Mouse (Mus musculus): ENCODE measurements around the gene Gm26920. TPM values are rescaled to one million over a fixed set of nuclear protein-coding genes. Genes with fewer than 3 reads are reported as not detected.

Gm26920 gene
- polyA plus RNA-seq, 1 experiment = not detected

GRCm38 (mm10) chr7:30019543-30019942 lies 70.7 kb downstream of the Gm26920 start:
- no peak for TF ChIP-seq GATA1 (IDR thresholded peaks at IDR 0.05; ENCODE audit: low read length)

- no peak for TF ChIP-seq GATA1 (IDR thresholded peaks at IDR 0.05; ENCODE audit: low read length)
Observed at GRCm38 (mm10) chr7:30017226-30017625, 73.0 kb downstream of the Gm26920 start.

GRCm38 (mm10) chr7:30012956-30013363 lies 77.2 kb downstream of the Gm26920 start:
- no peak for TF ChIP-seq GATA1 (IDR thresholded peaks at IDR 0.05; ENCODE audit: low read length)

GRCm38 (mm10) chr7:30010551-30011195 lies 79.5 kb downstream of the Gm26920 start:
- TF ChIP-seq GATA1 (IDR thresholded peaks at IDR 0.05; ENCODE audit: low read length) = no peak

GRCm38 (mm10) chr7:30009321-30010085 lies 80.7 kb downstream of the Gm26920 start:
- TF ChIP-seq GATA1 (IDR thresholded peaks at IDR 0.05; ENCODE audit: low read length) = no peak

- no peak for TF ChIP-seq GATA1 (IDR thresholded peaks at IDR 0.05; ENCODE audit: low read length)
Observed at GRCm38 (mm10) chr7:30008020-30008690, 82.1 kb downstream of the Gm26920 start.

- TF ChIP-seq GATA1 (IDR thresholded peaks at IDR 0.05; ENCODE audit: low read length) = no peak
Observed at GRCm38 (mm10) chr7:30007601-30008000, 82.6 kb downstream of the Gm26920 start.

Other genes with a start within 250 kb of the Gm26920 start
- gene Zfp940, start 236.7 kb downstream of the Gm26920 start, polyA plus RNA-seq (2012) = 0.26 and 0.75 TPM in 2 replicates
- gene Zfp420, start 230.4 kb downstream of the Gm26920 start, polyA plus RNA-seq (2012) = 0.29 and 0.35 TPM in 2 replicates
- 0.35 and 0.40 TPM in 2 replicates for gene Zfp27, start 183.8 kb downstream of the Gm26920 start, polyA plus RNA-seq (2012)
- gene Zfp383, start 182.2 kb downstream of the Gm26920 start, polyA plus RNA-seq (2012) = 0.03 TPM in 1 of 2 replicates, not detected in the other
- 17.1 and 22.9 TPM in 2 replicates for gene Zfp74, start 136.3 kb downstream of the Gm26920 start, polyA plus RNA-seq (2012)
- 4.0 and 5.6 TPM in 2 replicates for gene Zfp568, start 106.5 kb downstream of the Gm26920 start, polyA plus RNA-seq (2012)
- gene Zfp14, start 39.0 kb downstream of the Gm26920 start, polyA plus RNA-seq (2012) = not detected in 2 replicates
- gene Zfp82, start 17.5 kb downstream of the Gm26920 start, polyA plus RNA-seq (2012) = 0.17 and 0.26 TPM in 2 replicates
- 2.5 and 3.4 TPM in 2 replicates for gene Zfp566, start 117 bp upstream of the Gm26920 start, polyA plus RNA-seq (2012)
- gene Zfp260, start 4.4 kb upstream of the Gm26920 start, polyA plus RNA-seq (2012) = 0.19 and 0.64 TPM in 2 replicates
- gene Zfp382, start 31.5 kb upstream of the Gm26920 start, polyA plus RNA-seq (2012) = 4.1 and 5.5 TPM in 2 replicates
- gene Zfp146, start 79.3 kb upstream of the Gm26920 start, polyA plus RNA-seq (2012) = 8.2 and 19.8 TPM in 2 replicates
- 8.3 and 9.2 TPM in 2 replicates for gene Cox7a1, start 93.7 kb upstream of the Gm26920 start, polyA plus RNA-seq (2012)
- 142 and 154 TPM in 2 replicates for gene Capns1, start 108.4 kb upstream of the Gm26920 start, polyA plus RNA-seq (2012)
- 126 and 136 TPM in 2 replicates for gene Polr2i, start 141.5 kb upstream of the Gm26920 start, polyA plus RNA-seq (2012)
- gene Tbcb, start 141.9 kb upstream of the Gm26920 start, polyA plus RNA-seq (2012) = 68.1 and 70.9 TPM in 2 replicates
- 0.15 TPM in 1 of 2 replicates, not detected in the other for gene Ovol3, start 145.3 kb upstream of the Gm26920 start, polyA plus RNA-seq (2012)
- 0.12 and 0.26 TPM in 2 replicates for gene Thap8, start 189.7 kb upstream of the Gm26920 start, polyA plus RNA-seq (2012)
- 40.6 and 75.2 TPM in 2 replicates for gene Wdr62, start 190.0 kb upstream of the Gm26920 start, polyA plus RNA-seq (2012)
- 0.24 TPM in 1 of 2 replicates, not detected in the other for gene Clip3, start 201.3 kb upstream of the Gm26920 start, polyA plus RNA-seq (2012)
- gene Alkbh6, start 218.3 kb upstream of the Gm26920 start, polyA plus RNA-seq (2012) = 59.9 and 74.5 TPM in 2 replicates
- 7.1 and 8.8 TPM in 2 replicates for gene Syne4, start 224.4 kb upstream of the Gm26920 start, polyA plus RNA-seq (2012)
- gene E130208F15Rik, start 231.3 kb upstream of the Gm26920 start, polyA plus RNA-seq (2012) = 0.39 and 0.44 TPM in 2 replicates
- gene Sdhaf1, start 233.5 kb upstream of the Gm26920 start, polyA plus RNA-seq (2012) = 23.4 and 30.5 TPM in 2 replicates